Mouse (Mus musculus) retina, postnatal 7 days (tissue): Measurements from ENCODE around the gene Olfr866.

Experiments
- DNase-seq: peaks from one replicate; pipeline ENCODE4 v3.0.0-alpha.2; 2012; ENCODE audit warnings: low read depth, low spot score

Olfr866 gene

DNA sequence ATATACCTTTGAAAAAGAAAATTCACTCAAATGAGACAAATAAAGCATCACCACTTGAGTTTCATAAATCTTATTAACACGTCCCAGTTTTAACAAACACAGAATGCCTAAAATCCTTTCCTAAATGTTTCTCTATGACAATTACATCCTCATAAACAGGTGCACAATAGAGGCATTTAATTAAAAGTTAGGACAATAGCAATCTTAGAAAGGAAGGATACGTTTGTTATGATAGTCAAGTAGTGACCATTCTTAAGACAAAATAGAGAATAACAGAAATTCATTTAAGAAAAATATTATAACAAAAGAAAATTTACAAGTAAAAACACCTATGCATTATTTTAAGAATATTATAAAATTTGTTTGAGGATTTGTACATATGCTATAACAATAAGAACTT, at the start of gene Olfr866:
Gene Olfr866, minus strand, starts transcription at position 101 of the 400 bp plus-strand sequence.
- no peak for DNase-seq

DNA sequence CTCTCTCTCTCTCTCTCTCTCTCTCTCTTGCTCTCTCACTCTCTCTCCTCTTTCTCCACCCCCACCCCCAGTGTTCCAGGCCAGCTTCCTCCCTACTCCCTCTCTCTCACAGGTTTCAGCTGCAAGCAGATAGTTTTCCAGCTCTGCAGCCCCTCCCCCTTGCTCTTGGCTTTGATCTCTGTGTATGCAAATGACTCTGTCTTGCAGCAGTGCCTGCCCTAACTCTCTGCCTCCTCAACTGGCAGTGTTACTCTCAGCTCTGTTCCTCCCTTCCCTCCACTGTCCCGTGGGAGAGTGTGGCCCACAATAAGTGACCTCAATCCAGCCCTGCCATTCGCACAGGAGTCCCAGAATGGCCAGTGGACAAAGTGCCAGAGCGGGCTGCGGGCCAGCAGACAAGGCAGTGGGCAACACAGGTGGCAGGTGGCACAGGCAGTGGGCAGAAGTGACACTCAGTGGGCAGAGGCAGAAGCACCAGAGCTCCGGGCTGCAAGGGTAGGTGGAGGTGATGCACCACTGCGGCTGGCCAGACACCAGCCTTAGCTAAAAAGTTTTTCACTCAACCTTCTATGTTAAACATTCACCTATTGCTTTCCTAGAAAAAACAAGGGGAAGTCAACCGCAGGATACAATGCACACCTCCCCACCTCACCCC, 45.8 kb upstream of the Olfr866 start:
- DNase-seq = no peak

DNA sequence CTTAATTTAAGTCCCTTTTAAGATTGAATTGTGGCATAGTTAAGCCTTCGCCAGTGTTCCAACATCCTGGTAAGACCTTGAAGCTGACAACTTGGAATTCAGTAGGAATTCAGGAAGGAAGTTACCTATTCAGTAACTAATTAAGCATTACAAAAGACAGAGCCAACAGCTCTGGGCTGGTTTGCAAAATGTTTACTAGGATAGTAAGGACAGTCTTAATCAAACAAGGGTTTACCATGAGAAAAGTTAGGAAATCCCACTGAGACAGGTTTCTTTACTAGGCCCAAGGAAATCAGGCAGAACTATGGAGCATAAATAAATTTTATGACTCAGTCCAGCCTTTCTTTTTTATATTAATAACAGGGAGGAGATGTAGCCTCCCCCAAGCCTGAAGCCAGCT, 43.5 kb upstream of the Olfr866 start:
- DNase-seq = no peak

DNA sequence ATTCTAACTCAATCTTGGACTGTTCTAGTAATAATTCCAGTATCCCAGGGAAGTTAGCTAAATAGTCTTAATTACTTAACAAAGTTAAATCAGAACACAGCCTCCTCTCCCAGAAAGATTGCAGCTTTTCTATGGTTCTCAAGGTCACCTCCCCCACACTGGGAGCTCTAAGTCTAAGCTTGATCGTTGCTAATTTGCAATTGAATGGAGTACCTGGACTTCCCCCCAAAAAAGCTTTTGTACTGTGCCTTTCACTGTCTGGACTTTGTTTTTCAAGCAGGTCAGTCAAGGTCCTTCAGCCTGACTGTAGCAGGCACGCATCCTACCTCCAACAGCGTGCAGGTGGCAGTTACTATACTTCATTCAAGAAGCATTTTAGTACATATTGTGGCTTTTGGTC, 42.4 kb upstream of the Olfr866 start:
- DNase-seq = no peak

DNA sequence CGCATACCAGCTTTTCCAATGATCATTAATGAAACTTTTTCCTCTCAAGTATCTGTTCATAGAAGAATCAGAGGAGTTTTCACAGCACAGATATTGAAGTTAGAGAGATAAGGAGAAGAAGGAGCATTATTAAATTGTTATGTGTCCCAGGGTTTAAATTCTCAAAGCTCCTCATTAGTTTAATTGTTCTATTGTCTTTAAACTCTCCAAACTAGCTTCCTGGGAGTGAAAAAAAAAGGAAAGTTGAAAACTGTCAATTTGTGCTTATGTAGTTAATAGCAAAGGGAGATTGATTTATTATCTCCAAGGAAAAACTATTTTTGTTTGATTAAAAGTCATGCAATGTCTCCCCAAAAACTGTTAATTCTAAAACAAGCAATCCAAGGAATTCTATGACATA, 29.6 kb upstream of the Olfr866 start, which contains the start of gene Olfr867:
Gene Olfr867, minus strand, starts transcription at position 101 of the 400 bp plus-strand sequence.
- no peak for DNase-seq

DNA sequence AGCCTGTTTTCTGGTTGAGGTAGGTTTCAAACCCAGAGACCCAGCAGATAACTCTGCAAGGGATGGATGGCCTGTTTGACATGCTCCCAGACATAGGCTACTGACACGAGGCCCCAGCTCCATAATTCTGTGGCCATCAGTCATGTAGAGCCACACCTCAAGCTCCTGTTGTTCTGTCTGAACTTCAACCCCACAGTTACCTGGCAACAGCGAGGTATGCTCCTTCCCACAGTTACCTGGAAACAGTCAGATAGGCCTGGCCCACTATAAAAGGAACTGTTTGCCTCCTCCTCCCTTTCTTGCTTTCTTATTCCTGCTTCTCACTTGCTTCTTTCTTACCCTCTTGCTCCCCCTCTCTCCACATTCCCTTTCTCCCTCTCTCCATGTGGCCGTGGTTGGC, 20.1 kb upstream of the Olfr866 start:
- DNase-seq = no peak
